Mouse (Mus musculus) intestine, postnatal 0 days (tissue): Measurements from ENCODE around the gene Pdap1. TPM values are rescaled to one million over a fixed set of nuclear protein-coding genes. Genes with fewer than 3 reads are reported as not detected.

ENCODE experiments used
- ATAC-seq: fragments of 200-750 bp; cut with Nextera tagmentation; 2 replicates; pipeline ENCODE4 v1.8.0; 2017; ENCODE audit warnings: mild to moderate bottlenecking, moderate TSS enrichment, moderate library complexity
- H3K27ac ChIP-seq: fragments of 300-500 bp; sonication (generic); 2 replicates; pipeline ENCODE4 v1.5.1; 2014; ENCODE audit warnings: mild to moderate bottlenecking, low read depth, low read length, moderate library complexity
- H3K27me3 ChIP-seq: fragments of 300-500 bp; sonication (generic); replicated peaks from 2 replicates; pipeline ENCODE4 v1.6.1; 2014; ENCODE audit warnings: low read length, mixed read lengths; ENCODE audit not compliant: control insufficient read depth, insufficient read depth
- H3K36me3 ChIP-seq: fragments of 300-500 bp; sonication (generic); 2 replicates; pipeline ENCODE4 v1.6.1; 2014; ENCODE audit warnings: mild to moderate bottlenecking, moderate library complexity; ENCODE audit not compliant: control insufficient read depth, insufficient read depth
- H3K4me1 ChIP-seq: fragments of 300-500 bp; sonication (generic); replicated peaks from 2 replicates; pipeline ENCODE4 v1.6.1; 2014; ENCODE audit warnings: antibody characterized with exemption, low read length, mixed read lengths; ENCODE audit not compliant: control insufficient read depth, insufficient read depth
- H3K4me2 ChIP-seq: fragments of 300-500 bp; sonication (generic); replicated peaks from 2 replicates; pipeline ENCODE4 v1.6.1; 2014; ENCODE audit warnings: low read depth, mild to moderate bottlenecking, moderate library complexity
- H3K4me3 ChIP-seq: fragments of 300-500 bp; sonication (generic); 2 replicates; pipeline ENCODE4 v1.5.1; 2014; ENCODE audit warnings: low read depth, low read length
- H3K9ac ChIP-seq: fragments of 300-500 bp; sonication (generic); 2 replicates; pipeline ENCODE4 v1.6.1; 2014; ENCODE audit warnings: mild to moderate bottlenecking, low read depth, low read length
- H3K9me3 ChIP-seq: fragments of 300-500 bp; sonication (generic); 2 replicates; pipeline ENCODE4 v1.6.1; 2016; ENCODE audit warnings: mixed run types; ENCODE audit not compliant: control insufficient read depth
- CTCF ChIP-seq: sonication (generic); IDR thresholded peaks from 2 replicates; pipeline ENCODE4 v1.5.1; 2016; ENCODE audit warnings: low read depth, mild to moderate bottlenecking, control low read depth, antibody characterized with exemption, moderate library complexity
- WGBS: fragments of 180-500 bp; shearing (Covaris S2); extraction: QIAGEN DNeasy Blood & Tissue Kit; methylation state at CpG from one replicate; pipeline ENCODE4 v1.1.7; 2014; 5-methylcytosine and 5-hydroxymethylcytosine counted together
- polyA plus RNA-seq: library from polyadenylated mRNA; unstranded; fragments of >200 nt; fragmentation: Nextera tagmentation; extraction: Ambion mirVana; gene quantifications from 2 replicates; pipeline ENCODE4 v1.2.1, GENCODE M21; 2015

Gene Pdap1
- polyA plus RNA-seq, 1 experiment from 2014 or later = 49.4 TPM

- 85% methylated on average over 4 of the region's 4 CpGs for WGBS
- TF ChIP-seq CTCF = no peak
- no peaks in the 10 kb centered on the region for H3K9me3 ChIP-seq
- H3K36me3 ChIP-seq = peaks cover 95% of the 10 kb centered on the region
- no peak for ATAC-seq
- H3K4me1 ChIP-seq = no peaks in the 10 kb centered on the region
- no peaks in the 10 kb centered on the region for H3K27me3 ChIP-seq
- H3K4me2 ChIP-seq = no peak overlapping the region
- no peak overlapping the region for H3K27ac ChIP-seq
- H3K9ac ChIP-seq = no peak overlapping the region
- H3K4me3 ChIP-seq = no peak overlapping the region
These were observed 10.9 kb downstream of the Pdap1 start for GRCm38 (mm10) chr5:145129124-145129523.

- Histone ChIP-seq H3K27me3 (no peaks in the 10 kb centered on the region), H3K9me3 (no peaks in the 10 kb centered on the region), H3K36me3 (peaks cover 95% of the 10 kb centered on the region), H3K9ac (no peak overlapping the region), H3K4me3 (no peak overlapping the region), H3K4me2 (no peak overlapping the region), H3K4me1 (no peaks in the 10 kb centered on the region), H3K27ac (no peak overlapping the region)
- no peak for ATAC-seq
- TF ChIP-seq CTCF = no peak
- whole genome bisulfite sequencing = 90% methylated on average over 9 of the region's 9 CpGs
These were observed 13.5 kb downstream of the Pdap1 start for GRCm38 (mm10) chr5:145126580-145126979.

GRCm38 (mm10) chr5:145123396-145123795 lies 16.6 kb downstream of the Pdap1 start:
- H3K27me3 ChIP-seq = no peaks in the 10 kb centered on the region
- no peak overlapping the region for H3K4me2 ChIP-seq
- H3K9me3 ChIP-seq = no peaks in the 10 kb centered on the region
- H3K27ac ChIP-seq = no peak overlapping the region
- WGBS = 94% methylated on average over 19 of the region's 19 CpGs
- H3K4me3 ChIP-seq = no peak overlapping the region
- H3K9ac ChIP-seq = no peak overlapping the region
- peaks cover 80% of the 10 kb centered on the region for H3K36me3 ChIP-seq
- no peak for ATAC-seq
- TF ChIP-seq CTCF = no peak
- no peaks in the 10 kb centered on the region for H3K4me1 ChIP-seq

DNA sequence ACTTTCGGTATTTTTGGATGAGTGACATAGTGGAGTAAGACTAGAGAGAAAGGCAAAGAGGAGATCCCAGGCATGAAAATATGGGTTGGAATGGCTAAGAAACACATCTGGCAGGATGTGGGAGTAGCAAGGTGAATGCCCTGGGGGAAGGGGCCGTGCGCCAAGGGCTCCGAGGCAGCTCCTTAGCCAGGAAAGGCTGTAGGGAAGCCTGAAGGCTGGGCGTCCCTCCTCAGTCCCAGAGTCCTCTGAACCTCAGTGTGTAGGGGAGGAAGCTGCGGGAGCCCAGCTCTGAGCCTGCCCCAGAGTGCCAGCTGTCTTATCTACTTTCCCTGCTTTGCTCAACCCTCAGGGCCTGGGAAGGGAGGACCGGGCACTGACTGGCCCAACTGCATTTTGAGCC lies 19.1 kb downstream of the Pdap1 start:
- 69% methylated on average over 7 of the region's 7 CpGs for WGBS
- no peak for TF ChIP-seq CTCF
- no peak overlapping the region for H3K4me2 ChIP-seq
- no peaks in the 10 kb centered on the region for H3K27me3 ChIP-seq
- no peak overlapping the region for H3K4me3 ChIP-seq
- no peak overlapping the region for H3K27ac ChIP-seq
- peaks cover 59% of the 10 kb centered on the region for H3K36me3 ChIP-seq
- no peak overlapping the region for H3K9ac ChIP-seq
- H3K4me1 ChIP-seq = peaks cover 6% of the 10 kb centered on the region; the same call in 1 of the 2 replicates
- ATAC-seq = no peak
- no peaks in the 10 kb centered on the region for H3K9me3 ChIP-seq

DNA sequence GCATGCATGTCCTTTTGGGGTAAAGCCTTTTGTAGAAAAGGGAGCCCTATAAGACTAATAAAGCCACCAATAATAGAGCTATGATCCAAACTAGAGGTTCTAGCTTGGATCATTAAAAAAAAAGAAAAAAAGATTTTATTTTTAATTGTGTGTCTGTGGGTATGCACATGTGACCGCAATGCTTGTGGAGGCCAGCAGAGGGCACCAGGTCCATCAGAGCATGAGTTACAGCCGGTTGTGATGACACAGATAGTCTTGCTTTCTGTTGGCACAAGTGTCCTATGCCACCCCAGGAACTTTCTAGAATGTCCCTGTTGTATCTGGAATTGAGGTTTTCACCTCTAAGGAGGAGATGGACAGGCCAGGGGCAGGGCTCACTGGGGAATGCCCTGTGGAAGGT lies 20.7 kb downstream of the Pdap1 start:
- Histone ChIP-seq H3K9me3 (no peaks in the 10 kb centered on the region), H3K36me3 (peaks cover 44% of the 10 kb centered on the region), H3K27me3 (no peaks in the 10 kb centered on the region), H3K27ac (no peak overlapping the region), H3K9ac (no peak overlapping the region), H3K4me1 (peaks cover 6% of the 10 kb centered on the region; the same call in 1 of the 2 replicates), H3K4me2 (no peak overlapping the region), H3K4me3 (no peak overlapping the region)
- WGBS = 89% methylated on average over 2 of the region's 2 CpGs
- peak; percentile 69 for TF ChIP-seq CTCF
- no peak for ATAC-seq

DNA sequence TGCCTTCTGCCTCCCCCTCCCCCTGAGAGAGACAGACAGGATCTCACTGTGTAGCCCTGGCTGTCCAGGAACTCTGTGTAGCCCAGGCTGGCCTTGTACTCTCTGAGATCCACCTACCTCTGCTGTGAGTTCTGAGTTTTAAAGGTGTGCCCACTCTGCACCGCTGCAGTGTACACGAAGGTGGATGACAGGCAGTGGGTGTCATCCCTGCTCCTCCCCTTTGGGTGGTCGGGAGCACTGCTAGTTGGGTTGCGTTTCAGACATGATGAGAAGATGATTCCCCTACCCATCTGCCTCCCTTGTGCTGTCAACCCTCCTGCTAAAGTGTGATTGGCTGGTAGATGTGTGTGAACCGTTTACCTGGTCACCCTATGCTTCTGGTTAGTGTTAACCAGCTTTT lies 21.6 kb downstream of the Pdap1 start:
- Histone ChIP-seq H3K9ac (no peak overlapping the region), H3K9me3 (no peaks in the 10 kb centered on the region), H3K4me2 (no peak overlapping the region), H3K4me3 (no peak overlapping the region), H3K36me3 (peaks cover 34% of the 10 kb centered on the region), H3K4me1 (peaks cover 6% of the 10 kb centered on the region; the same call in 1 of the 2 replicates), H3K27ac (no peak overlapping the region), H3K27me3 (no peaks in the 10 kb centered on the region)
- WGBS = 86% methylated on average over 5 of the region's 5 CpGs
- no peak for ATAC-seq
- no peak for TF ChIP-seq CTCF

DNA sequence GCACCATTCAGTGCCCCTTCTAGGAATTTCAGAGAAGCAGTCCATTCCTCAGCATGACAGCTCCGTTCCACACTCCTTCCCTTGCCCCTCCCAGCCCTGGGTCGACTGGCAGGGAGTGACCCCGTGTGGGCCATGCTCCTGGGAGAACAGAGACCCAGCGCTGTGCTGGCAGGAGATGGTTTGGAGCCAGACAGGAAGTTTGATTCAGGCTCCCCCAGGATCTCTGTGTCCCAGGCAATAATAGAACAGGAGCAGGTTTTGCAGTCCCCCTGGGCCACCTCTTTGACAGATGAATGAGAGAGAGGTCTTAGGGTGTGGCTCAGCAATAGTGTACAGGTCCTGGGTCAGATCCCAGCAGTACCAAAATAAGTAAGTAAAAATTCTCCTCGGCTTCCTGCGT lies 22.0 kb downstream of the Pdap1 start:
- no peaks in the 10 kb centered on the region for H3K27me3 ChIP-seq
- WGBS = 64% methylated on average over 6 of the region's 6 CpGs

More for the DNA sequence above, 22.0 kb downstream of the Pdap1 start:
- TF ChIP-seq CTCF = no peak
- H3K9me3 ChIP-seq = no peaks in the 10 kb centered on the region
- peaks cover 30% of the 10 kb centered on the region for H3K36me3 ChIP-seq
- no peak for ATAC-seq
- H3K4me3 ChIP-seq = no peak overlapping the region
- no peak overlapping the region for H3K4me2 ChIP-seq
- H3K9ac ChIP-seq = no peak overlapping the region
- peaks cover 6% of the 10 kb centered on the region; the same call in 1 of the 2 replicates for H3K4me1 ChIP-seq
- no peak overlapping the region for H3K27ac ChIP-seq
